19 mouse cellular contexts compared by ENCODE assay signal in genomic region chr4:46068060-46068459, GRCm38 (mm10). TPM values are rescaled to one million over a fixed set of nuclear protein-coding genes. Genes with fewer than 3 reads are reported as not detected.
A peak's percentile ranks its signal among the peaks of the same experiment; 100 is the strongest.
DNase-seq lines count a peak whose midpoint lies in the region; ATAC-seq and TF ChIP-seq lines count a peak whose summit lies in the region.
"Had no signal": no experiment of that assay in that cellular context is flagged by ENCODE, and none has a peak within 500 bp of the region (broad histone marks: within the 10 kb centered on the region; RNA-seq: fewer than 3 reads in every experiment).

No protein-coding gene starts in this region.

- H3K9ac ChIP-seq in heart, adult 2 months (ENCODE audit: low read depth, low read length), result no peak overlapping the region
- H3K9ac ChIP-seq in kidney, embryonic 15.5 days, result no peak overlapping the region
- H3K9ac ChIP-seq: embryonic facial prominence, embryonic 13.5 days; forebrain, embryonic 12.5 days; hindbrain, embryonic 12.5 days had no signal

- H3K27me3 ChIP-seq in heart, adult 2 months (ENCODE audit: control insufficient read depth, insufficient read depth, low read length), result no peaks in the 10 kb centered on the region
- no peaks in the 10 kb centered on the region for H3K27me3 ChIP-seq in kidney, embryonic 15.5 days
- H3K27me3 ChIP-seq: embryonic facial prominence, embryonic 13.5 days; forebrain, embryonic 12.5 days; hindbrain, embryonic 12.5 days had no signal

- no peak overlapping the region for H3K4me3 ChIP-seq in heart, adult 2 months
- H3K4me3 ChIP-seq in kidney, embryonic 15.5 days (replicated peaks), result no peak overlapping the region
- H3K4me3 ChIP-seq in olfactory bulb, adult 2 months (ENCODE audit: insufficient read depth, low read depth, low read length), result no peak overlapping the region
- H3K4me3 ChIP-seq: embryonic facial prominence, embryonic 13.5 days; forebrain, embryonic 12.5 days; hindbrain, embryonic 12.5 days had no signal

- no peak for DNase-seq in heart, adult 2 months
- no peak for DNase-seq in heart, postnatal 36 days
- DNase-seq in kidney, adult 8-10 months, result no peak
- no peak for DNase-seq in retina, postnatal 1 day
- DNase-seq: adrenal gland, adult 8-10 months; adrenal gland, postnatal 36 days; cerebellum, adult 8-10 months; gastrocnemius, postnatal 25 days had no signal

- H3K27ac ChIP-seq in heart, adult 2 months, result peak overlapping the region; percentile 39
- peak overlapping the region; percentile 54; the same call in 1 of the 2 replicates for H3K27ac ChIP-seq in kidney, embryonic 15.5 days
- H3K27ac ChIP-seq in olfactory bulb, adult 2 months (ENCODE audit: insufficient read depth, low read depth, low read length), result peak overlapping the region; percentile 31; the same call in 1 of the 2 replicates
- H3K27ac ChIP-seq: embryonic facial prominence, embryonic 13.5 days; forebrain, embryonic 12.5 days; hindbrain, embryonic 12.5 days had no signal

- H3K36me3 ChIP-seq in heart, adult 2 months (ENCODE audit: control insufficient read depth, insufficient read depth, low read length), result no peaks in the 10 kb centered on the region; the same call in 1 of the 2 replicates
- no peaks in the 10 kb centered on the region for H3K36me3 ChIP-seq in kidney, embryonic 15.5 days
- H3K36me3 ChIP-seq: embryonic facial prominence, embryonic 13.5 days; forebrain, embryonic 12.5 days; G1E; hindbrain, embryonic 12.5 days had no signal

- TF ChIP-seq EP300 in heart, adult 2 months (IDR thresholded peaks at IDR 0.05; ENCODE audit: insufficient read depth, low read depth, low read length), result no peak

- H3K4me1 ChIP-seq in heart, adult 2 months (ENCODE audit: control insufficient read depth, insufficient read depth, low read length), result peaks cover 15% of the 10 kb centered on the region
- peaks cover 49% of the 10 kb centered on the region for H3K4me1 ChIP-seq in kidney, embryonic 15.5 days
- peaks cover 43% of the 10 kb centered on the region for H3K4me1 ChIP-seq in olfactory bulb, adult 2 months (ENCODE audit: control insufficient read depth, insufficient read depth, low read length)

- no peak for TF ChIP-seq CTCF in heart, adult 2 months (IDR thresholded peaks at IDR 0.05)
- TF ChIP-seq CTCF in olfactory bulb, adult 2 months (IDR thresholded peaks at IDR 0.05; ENCODE audit: insufficient read depth, low read depth, low read length), result no peak

- H3K79me2 ChIP-seq in heart, adult 2 months (replicated peaks; ENCODE audit: control insufficient read depth, insufficient read depth, low read length), result peaks cover 1% of the 10 kb centered on the region; the same call in 1 of the 2 replicates

- no peak for TF ChIP-seq POLR2A in heart, adult 2 months (IDR thresholded peaks at IDR 0.05; ENCODE audit: insufficient read depth, low read depth, low read length)
- TF ChIP-seq POLR2A in olfactory bulb, adult 2 months (IDR thresholded peaks at IDR 0.05; ENCODE audit: insufficient read depth, low read depth, low read length), result no peak

- no peak for ATAC-seq in kidney, embryonic 15.5 days (replicated peaks; ENCODE audit: low FRiP score)
- ATAC-seq: forebrain, embryonic 16.5 days; hindbrain, embryonic 16.5 days; inflammation-experienced regulatory T-cells, adult 6 months; intestine, postnatal 0 days had no signal

- 53% methylated on average over 3 of the region's 3 CpGs for WGBS in heart, adult 2 months
- 49% methylated on average over 3 of the region's 3 CpGs for WGBS in kidney, embryonic 15.5 days
- 81% methylated on average over 3 of the region's 3 CpGs for WGBS in olfactory bulb, adult 2 months

- H3K9me3 ChIP-seq in kidney, embryonic 15.5 days (replicated peaks), result no peaks in the 10 kb centered on the region
- H3K9me3 ChIP-seq: embryonic facial prominence, embryonic 13.5 days; forebrain, embryonic 12.5 days; G1E; hindbrain, embryonic 12.5 days had no signal

- no peak overlapping the region for H3K4me2 ChIP-seq in kidney, embryonic 15.5 days
- H3K4me2 ChIP-seq: embryonic facial prominence, embryonic 13.5 days; forebrain, embryonic 12.5 days; hindbrain, embryonic 12.5 days had no signal

- intact Hi-C loops in heart, adult 2 months (cut with DNase I), result no loop called here
- intact Hi-C loops in heart, postnatal 36 days (cut with DNase I), result no loop called here

RNA-seq across cellular contexts. Expression of gene Tmod1, which starts 29.3 kb away (rescaled TPM):
- 100 to 1,000 TPM; 250 to 264 TPM for total RNA-seq in heart, adult 2 months (2021)
- 142 and 220 TPM in 2 replicates for polyA plus RNA-seq in heart, adult 2 months (2012; rRNA removed)
- total RNA-seq in heart, postnatal 36 days (2021), result 100 to 1,000 TPM; 272 to 278 TPM
- 8.2 TPM in 2 replicates for polyA plus RNA-seq in kidney, embryonic 15.5 days (2015; fragmentation: Nextera tagmentation; extraction: Ambion mirVana)
- not detected in 2 replicates for polyA plus RNA-seq in olfactory bulb, adult 2 months (2012; ENCODE audit: insufficient read depth, insufficient read length, low replicate concordance, missing spikeins)
- total RNA-seq: granulocyte monocyte progenitor cell, adult 5-6 weeks had no signal
